8 mouse cellular contexts compared by ENCODE assay signal in genomic region chr16:20694781-20695180, GRCm38 (mm10). TPM values are rescaled to one million over a fixed set of nuclear protein-coding genes. Genes with fewer than 3 reads are reported as not detected.
A peak's percentile ranks its signal among the peaks of the same experiment; 100 is the strongest.
DNase-seq lines count a peak whose midpoint lies in the region; ATAC-seq and TF ChIP-seq lines count a peak whose summit lies in the region.

No protein-coding gene starts in this region.

- peak overlapping the region; percentile 50; the same call in 1 of the 2 replicates for H3K27ac ChIP-seq in forebrain, embryonic 12.5 days
- no peak overlapping the region for H3K27ac ChIP-seq in forebrain, embryonic 10.5 days
- peak overlapping the region; percentile 84 for H3K27ac ChIP-seq in hindbrain, postnatal 0 days
- peak overlapping the region; percentile 79; the same call in 1 of the 2 replicates for H3K27ac ChIP-seq in stomach, postnatal 0 days (replicated peaks)

- H3K36me3 ChIP-seq in forebrain, embryonic 12.5 days (replicated peaks), result peaks cover 33% of the 10 kb centered on the region
- H3K36me3 ChIP-seq in forebrain, embryonic 10.5 days (replicated peaks), result peaks cover 34% of the 10 kb centered on the region
- peaks cover 21% of the 10 kb centered on the region for H3K36me3 ChIP-seq in hindbrain, postnatal 0 days (ENCODE audit: insufficient read depth, low read length)
- peaks cover 2% of the 10 kb centered on the region; the same call in 1 of the 2 replicates for H3K36me3 ChIP-seq in stomach, postnatal 0 days (ENCODE audit: control insufficient read depth, insufficient read depth, low read length)

- peak overlapping the region; percentile 70; the same call in 1 of the 2 replicates for H3K4me2 ChIP-seq in forebrain, embryonic 12.5 days
- H3K4me2 ChIP-seq in hindbrain, postnatal 0 days (ENCODE audit: low read depth, low read length), result peak overlapping the region; percentile 75
- peak overlapping the region; percentile 54; the same call in 1 of the 2 replicates for H3K4me2 ChIP-seq in stomach, postnatal 0 days (replicated peaks; ENCODE audit: low read depth)

- H3K4me1 ChIP-seq in forebrain, embryonic 12.5 days, result peaks cover 52% of the 10 kb centered on the region
- peaks cover 51% of the 10 kb centered on the region for H3K4me1 ChIP-seq in forebrain, embryonic 10.5 days
- peaks cover 11% of the 10 kb centered on the region for H3K4me1 ChIP-seq in hindbrain, postnatal 0 days (ENCODE audit: insufficient read depth, low read length)
- H3K4me1 ChIP-seq in stomach, postnatal 0 days (replicated peaks; ENCODE audit: control insufficient read depth, insufficient read depth), result no peaks in the 10 kb centered on the region; the same call in 1 of the 2 replicates

- WGBS in forebrain, embryonic 12.5 days, result 80% methylated on average over 8 of the region's 8 CpGs
- WGBS in forebrain, embryonic 10.5 days, result 77% methylated on average over 8 of the region's 8 CpGs
- 54% methylated on average over 8 of the region's 8 CpGs for WGBS in hindbrain, postnatal 0 days
- 58% methylated on average over 8 of the region's 8 CpGs for WGBS in stomach, postnatal 0 days

- H3K9ac ChIP-seq in forebrain, embryonic 12.5 days, result no peak overlapping the region
- H3K9ac ChIP-seq in hindbrain, postnatal 0 days (replicated peaks; ENCODE audit: low read length), result no peak overlapping the region
- H3K9ac ChIP-seq in stomach, postnatal 0 days (ENCODE audit: low read length), result no peak overlapping the region; the same call in 1 of the 2 replicates

- TF ChIP-seq CTCF in brain, embryonic 14.5 days (IDR thresholded peaks at IDR 0.05; ENCODE audit: borderline replicate concordance, extremely low read depth, insufficient read depth, insufficient read length), result no peak
- TF ChIP-seq CTCF in hindbrain, postnatal 0 days (IDR thresholded peaks at IDR 0.05; ENCODE audit: low read depth), result no peak
- TF ChIP-seq CTCF in stomach, postnatal 0 days (IDR thresholded peaks at IDR 0.05; ENCODE audit: low read depth), result no peak

- TF ChIP-seq POLR2A in brain, embryonic 14.5 days (IDR thresholded peaks at IDR 0.05; ENCODE audit: borderline replicate concordance, extremely low read depth, insufficient read depth, insufficient read length, poor library complexity, severe bottlenecking), result no peak

- TF ChIP-seq EP300 in stomach, postnatal 0 days (optimal IDR thresholded peaks at IDR 0.05), result no peak

- no peaks in the 10 kb centered on the region for H3K27me3 ChIP-seq in forebrain, embryonic 12.5 days
- peaks cover 19% of the 10 kb centered on the region for H3K27me3 ChIP-seq in forebrain, embryonic 10.5 days (ENCODE audit: poor library complexity, severe bottlenecking)
- no peaks in the 10 kb centered on the region for H3K27me3 ChIP-seq in hindbrain, postnatal 0 days (ENCODE audit: insufficient read depth, low read length)
- H3K27me3 ChIP-seq in stomach, postnatal 0 days (ENCODE audit: control insufficient read depth, insufficient read depth, low read length), result no peaks in the 10 kb centered on the region

- 0 out of 2 replicates have a peak overlapping the region, but pooled peaks have one; percentile 1 for H3K4me3 ChIP-seq in forebrain, embryonic 12.5 days (replicated peaks)
- H3K4me3 ChIP-seq in forebrain, embryonic 10.5 days, result no peak overlapping the region
- no peak overlapping the region for H3K4me3 ChIP-seq in hindbrain, postnatal 0 days (ENCODE audit: low read length)
- no peak overlapping the region for H3K4me3 ChIP-seq in stomach, postnatal 0 days (ENCODE audit: low read depth, low read length)

- no peak for ATAC-seq in forebrain, embryonic 12.5 days (ENCODE audit: low FRiP score)
- ATAC-seq in hindbrain, postnatal 0 days, result no peak
- peak; percentile 13; the same call in 1 of the 2 replicates for ATAC-seq in stomach, postnatal 0 days (ENCODE audit: low FRiP score, low TSS enrichment)

- no peak for DNase-seq in forebrain, embryonic 10.5 days (ENCODE audit: extremely low spot score, low spot score)
- DNase-seq in brain, embryonic 14.5 days (ENCODE audit: low read depth), result peak; percentile 79
- DNase-seq in gastrocnemius, adult 18-20 months (ENCODE audit: low spot score), result peak; percentile 83
- DNase-seq in hindbrain, postnatal 0 days (ENCODE audit: low spot score), result peak; percentile 46
- peak; percentile 41 to 60 for DNase-seq in lung, postnatal 4 days
- DNase-seq in stomach, postnatal 0 days (ENCODE audit: low spot score), result no peak
- no peak for DNase-seq in urinary bladder, postnatal 25 days (ENCODE audit: low spot score)

- no peaks in the 10 kb centered on the region for H3K9me3 ChIP-seq in forebrain, embryonic 12.5 days
- no peaks in the 10 kb centered on the region for H3K9me3 ChIP-seq in forebrain, embryonic 10.5 days
- H3K9me3 ChIP-seq in hindbrain, postnatal 0 days (ENCODE audit: low read length), result no peaks in the 10 kb centered on the region
- no peaks in the 10 kb centered on the region for H3K9me3 ChIP-seq in stomach, postnatal 0 days (ENCODE audit: control insufficient read depth, low read length)

RNA-seq across cellular contexts. Expression of gene Fam131a, which starts 1.7 kb away (rescaled TPM):
- polyA plus RNA-seq in forebrain, embryonic 12.5 days (2016; fragmentation: Nextera tagmentation; extraction: Ambion mirVana), result 21.9 and 25.6 TPM in 2 replicates
- 6.3 and 7.1 TPM in 2 replicates for polyA plus RNA-seq in forebrain, embryonic 10.5 days (2016; fragmentation: Nextera tagmentation; extraction: Ambion mirVana)
- polyA plus RNA-seq in brain, embryonic 14.5 days (2012; rRNA removed), result 53.5 and 74.8 TPM in 2 replicates
- 10 to 100 TPM; 47.5 to 59.9 TPM for total RNA-seq in gastrocnemius, adult 18-20 months (2021)
- 130 and 147 TPM in 2 replicates for total RNA-seq in hindbrain, postnatal 0 days (2014; rRNA removed)
- polyA plus RNA-seq in hindbrain, postnatal 0 days (2015; fragmentation: Nextera tagmentation; extraction: Ambion mirVana), result 49.0 and 55.4 TPM in 2 replicates
- polyA plus RNA-seq in stomach, postnatal 0 days (2015; fragmentation: Nextera tagmentation; extraction: Ambion mirVana), result 6.7 and 7.0 TPM in 2 replicates

RNA-seq across cellular contexts. Expression of gene Polr2h, which starts 22.7 kb away (rescaled TPM):
- 85.7 and 94.0 TPM in 2 replicates for polyA plus RNA-seq in forebrain, embryonic 12.5 days (2016; fragmentation: Nextera tagmentation; extraction: Ambion mirVana)
- polyA plus RNA-seq in forebrain, embryonic 10.5 days (2016; fragmentation: Nextera tagmentation; extraction: Ambion mirVana), result 155 and 163 TPM in 2 replicates
- 51.9 and 66.5 TPM in 2 replicates for polyA plus RNA-seq in brain, embryonic 14.5 days (2012; rRNA removed)
- total RNA-seq in gastrocnemius, adult 18-20 months (2021), result 1 to 10 TPM; 7.8 to 9.5 TPM
- total RNA-seq in hindbrain, postnatal 0 days (2014; rRNA removed), result 25.5 and 29.2 TPM in 2 replicates
- 88.6 and 90.8 TPM in 2 replicates for polyA plus RNA-seq in hindbrain, postnatal 0 days (2015; fragmentation: Nextera tagmentation; extraction: Ambion mirVana)
- polyA plus RNA-seq in stomach, postnatal 0 days (2015; fragmentation: Nextera tagmentation; extraction: Ambion mirVana), result 59.5 and 60.4 TPM in 2 replicates

RNA-seq across cellular contexts. Expression of gene Clcn2, which starts 22.8 kb away (rescaled TPM):
- polyA plus RNA-seq in forebrain, embryonic 12.5 days (2016; fragmentation: Nextera tagmentation; extraction: Ambion mirVana), result 18.8 and 23.5 TPM in 2 replicates
- polyA plus RNA-seq in forebrain, embryonic 10.5 days (2016; fragmentation: Nextera tagmentation; extraction: Ambion mirVana), result 11.4 and 12.5 TPM in 2 replicates
- polyA plus RNA-seq in brain, embryonic 14.5 days (2012; rRNA removed), result 80.4 and 100 TPM in 2 replicates
- total RNA-seq in gastrocnemius, adult 18-20 months (2021), result 1 to 10 TPM in 1 of 2 experiments, under 1 TPM in 1; 0.64 to 1.1 TPM
- 57.0 and 74.6 TPM in 2 replicates for total RNA-seq in hindbrain, postnatal 0 days (2014; rRNA removed)
- 18.5 and 21.2 TPM in 2 replicates for polyA plus RNA-seq in hindbrain, postnatal 0 days (2015; fragmentation: Nextera tagmentation; extraction: Ambion mirVana)
- 8.4 and 10.7 TPM in 2 replicates for polyA plus RNA-seq in stomach, postnatal 0 days (2015; fragmentation: Nextera tagmentation; extraction: Ambion mirVana)

RNA-seq across cellular contexts. Expression of gene Eif4g1, which starts 26.7 kb away (rescaled TPM):
- polyA plus RNA-seq in forebrain, embryonic 12.5 days (2016; fragmentation: Nextera tagmentation; extraction: Ambion mirVana), result 190 and 211 TPM in 2 replicates
- polyA plus RNA-seq in forebrain, embryonic 10.5 days (2016; fragmentation: Nextera tagmentation; extraction: Ambion mirVana), result 254 TPM in 2 replicates
- 231 and 269 TPM in 2 replicates for polyA plus RNA-seq in brain, embryonic 14.5 days (2012; rRNA removed)
- total RNA-seq in gastrocnemius, adult 18-20 months (2021), result 100 to 1,000 TPM; 426 to 438 TPM
- 424 and 428 TPM in 2 replicates for total RNA-seq in hindbrain, postnatal 0 days (2014; rRNA removed)
- polyA plus RNA-seq in hindbrain, postnatal 0 days (2015; fragmentation: Nextera tagmentation; extraction: Ambion mirVana), result 115 and 124 TPM in 2 replicates
- 83.8 and 86.1 TPM in 2 replicates for polyA plus RNA-seq in stomach, postnatal 0 days (2015; fragmentation: Nextera tagmentation; extraction: Ambion mirVana)

RNA-seq across cellular contexts. Expression of gene Chrd, which starts 38.1 kb away (rescaled TPM):
- 2.1 and 2.9 TPM in 2 replicates for polyA plus RNA-seq in forebrain, embryonic 12.5 days (2016; fragmentation: Nextera tagmentation; extraction: Ambion mirVana)
- polyA plus RNA-seq in forebrain, embryonic 10.5 days (2016; fragmentation: Nextera tagmentation; extraction: Ambion mirVana), result 0.87 and 1.2 TPM in 2 replicates
- 24.6 and 30.0 TPM in 2 replicates for polyA plus RNA-seq in brain, embryonic 14.5 days (2012; rRNA removed)
- total RNA-seq in gastrocnemius, adult 18-20 months (2021), result 1 to 10 TPM; 2.1 to 3.1 TPM
- total RNA-seq in hindbrain, postnatal 0 days (2014; rRNA removed), result 32.0 and 35.5 TPM in 2 replicates
- polyA plus RNA-seq in hindbrain, postnatal 0 days (2015; fragmentation: Nextera tagmentation; extraction: Ambion mirVana), result 6.2 and 7.0 TPM in 2 replicates
- polyA plus RNA-seq in stomach, postnatal 0 days (2015; fragmentation: Nextera tagmentation; extraction: Ambion mirVana), result 2.9 and 3.9 TPM in 2 replicates

Comparison
In these comparisons a context has a peak if more than half of its experiments do, and no peak if none do; other contexts are left out.
1. DNase-seq: peak in brain, embryonic 14.5 days (single experiment), gastrocnemius, adult 18-20 months (single experiment), hindbrain, postnatal 0 days (single experiment) and lung, postnatal 4 days (2 of 2); none in forebrain, embryonic 10.5 days (single experiment), stomach, postnatal 0 days (single experiment) and urinary bladder, postnatal 25 days (single experiment).
2. Peak in every context shown above with its lines, with median percentiles within 50 percentile points of each other: H3K4me2 ChIP-seq.